Mouse (Mus musculus) granulocyte monocyte progenitor cell, adult 5-6 weeks (primary cell): ENCODE results near the gene Acin1. TPM values are rescaled to one million over a fixed set of nuclear protein-coding genes. Genes with fewer than 3 reads are reported as not detected.

ENCODE experiments used
- ATAC-seq: replicated peaks from 2 replicates; pipeline ENCODE4 v1.8.0; 2016; ENCODE audit warnings: mild to moderate bottlenecking, moderate TSS enrichment, inconsistent platforms; ENCODE audit not compliant: poor library complexity, severe bottlenecking
- total RNA-seq, 2 experiments: library from RNA; stranded (forward) in 1 of 2; stranded (reverse) in 1 of 2; fragments of 200-712, 200-1000 nt in 1 of 2; fragments of >200 nt in 1 of 2; fragmentation: Nextera tagmentation in 1 of 2; gene quantifications; 2 replicates each; pipeline ENCODE4 v1.2.3; 2014 to 2017

Gene Acin1
- total RNA-seq, 2 experiments from 2014 or later: 198 to 236 TPM

- ATAC-seq: no peak
These were observed 39.7 kb downstream of the Acin1 start for GRCm38 (mm10) chr14:54646898-54647636.

- ATAC-seq: no peak
These were observed 40.3 kb downstream of the Acin1 start for GRCm38 (mm10) chr14:54646455-54646854.

- no peak for ATAC-seq
These were observed 42.4 kb downstream of the Acin1 start for GRCm38 (mm10) chr14:54644294-54644693.

- no peak for ATAC-seq
These were observed 43.7 kb downstream of the Acin1 start for GRCm38 (mm10) chr14:54643011-54643410.

- ATAC-seq: no peak
These were observed 44.3 kb downstream of the Acin1 start for GRCm38 (mm10) chr14:54642224-54642944.

GRCm38 (mm10) chr14:54641305-54641969 is 45.3 kb downstream of the Acin1 start, which contains the start of gene Cdh24:
Cdh24 (minus strand) TSS chr14:54641364.
- ATAC-seq: peak; percentile 83

- ATAC-seq: no peak
These were observed 45.8 kb downstream of the Acin1 start, which contains the start of gene Gm17606 for GRCm38 (mm10) chr14:54640946-54641304. Gm17606 (plus strand) TSS chr14:54640952.

GRCm38 (mm10) chr14:54640121-54640520 is 46.6 kb downstream of the Acin1 start:
- no peak for ATAC-seq

- ATAC-seq: no peak
These were observed 48.5 kb downstream of the Acin1 start for GRCm38 (mm10) chr14:54638210-54638609.

GRCm38 (mm10) chr14:54636954-54637353 is 49.8 kb downstream of the Acin1 start:
- no peak for ATAC-seq

- ATAC-seq: no peak
These were observed 52.5 kb downstream of the Acin1 start for GRCm38 (mm10) chr14:54634182-54634581.

- ATAC-seq: no peak
These were observed 54.5 kb downstream of the Acin1 start for GRCm38 (mm10) chr14:54632252-54632651.

GRCm38 (mm10) chr14:54631240-54631599 is 55.5 kb downstream of the Acin1 start:
- ATAC-seq: no peak

GRCm38 (mm10) chr14:54630583-54631239 is 56.0 kb downstream of the Acin1 start:
- ATAC-seq: peak; percentile 80

- no peak for ATAC-seq
These were observed 56.9 kb downstream of the Acin1 start for GRCm38 (mm10) chr14:54629797-54630196.

- no peak for ATAC-seq
These were observed 58.6 kb downstream of the Acin1 start for GRCm38 (mm10) chr14:54628103-54628502.

GRCm38 (mm10) chr14:54624976-54625375 is 61.8 kb downstream of the Acin1 start:
- no peak for ATAC-seq

GRCm38 (mm10) chr14:54623334-54623733 is 63.4 kb downstream of the Acin1 start:
- ATAC-seq: no peak

- no peak for ATAC-seq
These were observed 65.6 kb downstream of the Acin1 start, which contains the start of gene Psmb11 for GRCm38 (mm10) chr14:54621133-54621532. Psmb11 (plus strand) TSS chr14:54621433.

- peak; percentile 94 for ATAC-seq
These were observed 68.8 kb downstream of the Acin1 start, which contains the start of gene Psmb5 for GRCm38 (mm10) chr14:54617897-54618365. Psmb5 (minus strand) TSS chr14:54618022.
